Comparison of ENCODE assay signal across 8 mouse cellular contexts in genomic region chr10:81168521-81169244, GRCm38 (mm10). TPM values are rescaled to one million over a fixed set of nuclear protein-coding genes. Genes with fewer than 3 reads are reported as not detected.
A peak's percentile ranks its signal among the peaks of the same experiment; 100 is the strongest.
DNase-seq lines count a peak whose midpoint lies in the region; ATAC-seq and TF ChIP-seq lines count a peak whose summit lies in the region.

No protein-coding gene starts in this region.

- peak overlapping the region; percentile 81 for H3K27ac ChIP-seq in bone marrow macrophage, adult 2 months (ENCODE audit: insufficient read depth, low read depth, low read length)
- H3K27ac ChIP-seq in embryonic facial prominence, embryonic 15.5 days (replicated peaks): peak overlapping the region; percentile 89
- H3K27ac ChIP-seq in heart, embryonic 12.5 days (ENCODE audit: poor library complexity, severe bottlenecking): peak overlapping the region; percentile 69
- peak overlapping the region; percentile 89 for H3K27ac ChIP-seq in kidney, embryonic 16.5 days (ENCODE audit: low read length)
- H3K27ac ChIP-seq in liver, embryonic 14.5 days: peak overlapping the region; percentile 93
- peak overlapping the region; percentile 65 for H3K27ac ChIP-seq in stomach, embryonic 16.5 days (ENCODE audit: low read length)

- DNase-seq in B cell, adult 2 months: peak; percentile 86 to 91
- peak; percentile 81 to 84 (median 84) for DNase-seq in liver, embryonic 14.5 days (ENCODE audit: low read depth in 3 of 3, low spot score in 3 of 3)
- DNase-seq in neural tube, embryonic 10.5 days (ENCODE audit: extremely low spot score, low spot score): peak; percentile 65

- H3K4me3 ChIP-seq in bone marrow macrophage, adult 2 months (ENCODE audit: insufficient read depth, low read length): peak overlapping the region; percentile 85
- peak overlapping the region; percentile 72 for H3K4me3 ChIP-seq in embryonic facial prominence, embryonic 15.5 days (replicated peaks)
- H3K4me3 ChIP-seq in heart, embryonic 12.5 days: peak overlapping the region; percentile 89
- peak overlapping the region; percentile 88 for H3K4me3 ChIP-seq in kidney, embryonic 16.5 days (ENCODE audit: low read length)
- H3K4me3 ChIP-seq in liver, embryonic 14.5 days (ENCODE audit: insufficient read depth in 1 of 2, low read depth in 2 of 2, low read length in 2 of 2): peak overlapping the region; percentile 54 to 83
- H3K4me3 ChIP-seq in stomach, embryonic 16.5 days (replicated peaks; ENCODE audit: low read length): peak overlapping the region; percentile 86

- H3K4me2 ChIP-seq in embryonic facial prominence, embryonic 15.5 days (replicated peaks): peak overlapping the region; percentile 65
- H3K4me2 ChIP-seq in heart, embryonic 12.5 days: peak overlapping the region; percentile 90
- peak overlapping the region; percentile 61 for H3K4me2 ChIP-seq in kidney, embryonic 16.5 days (replicated peaks; ENCODE audit: low read depth, low read length)
- H3K4me2 ChIP-seq in liver, embryonic 14.5 days (ENCODE audit: low read depth): peak overlapping the region; percentile 99
- peak overlapping the region; percentile 88 for H3K4me2 ChIP-seq in stomach, embryonic 16.5 days (ENCODE audit: low read depth, low read length)

- no peaks in the 10 kb centered on the region for H3K9me3 ChIP-seq in embryonic facial prominence, embryonic 15.5 days (replicated peaks)
- no peaks in the 10 kb centered on the region for H3K9me3 ChIP-seq in heart, embryonic 12.5 days (replicated peaks)
- H3K9me3 ChIP-seq in kidney, embryonic 16.5 days (ENCODE audit: low read length): no peaks in the 10 kb centered on the region
- no peaks in the 10 kb centered on the region for H3K9me3 ChIP-seq in liver, embryonic 14.5 days (ENCODE audit: control insufficient read depth, low read length)
- no peaks in the 10 kb centered on the region for H3K9me3 ChIP-seq in stomach, embryonic 16.5 days (replicated peaks; ENCODE audit: control insufficient read depth, low read length)

- 2% methylated on average over 29 of the region's 29 CpGs for WGBS in embryonic facial prominence, embryonic 15.5 days
- WGBS in heart, embryonic 12.5 days: 4% methylated on average over 29 of the region's 29 CpGs
- WGBS in kidney, embryonic 16.5 days: 2% methylated on average over 29 of the region's 29 CpGs
- WGBS in liver, embryonic 14.5 days (ENCODE audit: insufficient replicate concordance): 1% methylated on average over 29 of the region's 29 CpGs
- 2% methylated on average over 29 of the region's 29 CpGs for WGBS in stomach, embryonic 16.5 days

- peaks cover 10% of the 10 kb centered on the region; the same call in 1 of the 2 replicates for H3K4me1 ChIP-seq in bone marrow macrophage, adult 2 months (ENCODE audit: control insufficient read depth, insufficient read depth, low read length)
- peaks cover 24% of the 10 kb centered on the region for H3K4me1 ChIP-seq in embryonic facial prominence, embryonic 15.5 days
- H3K4me1 ChIP-seq in heart, embryonic 12.5 days (replicated peaks): peaks cover 20% of the 10 kb centered on the region
- H3K4me1 ChIP-seq in kidney, embryonic 16.5 days (ENCODE audit: insufficient read depth, low read length): peaks cover 37% of the 10 kb centered on the region
- H3K4me1 ChIP-seq in liver, embryonic 14.5 days (replicated peaks; ENCODE audit: control insufficient read depth in 2 of 2, insufficient read depth in 2 of 2, low read length in 1 of 2): peaks cover 6 to 18% of the 10 kb centered on the region in 2 experiments
- H3K4me1 ChIP-seq in stomach, embryonic 16.5 days (ENCODE audit: control insufficient read depth, insufficient read depth, low read length): peaks cover 23% of the 10 kb centered on the region

- TF ChIP-seq POLR2A in bone marrow macrophage, adult 2 months (IDR thresholded peaks at IDR 0.05; ENCODE audit: borderline replicate concordance, low read depth, low read length): no peak; the same call in 1 of the 2 replicates

- no peaks in the 10 kb centered on the region for H3K27me3 ChIP-seq in embryonic facial prominence, embryonic 15.5 days
- H3K27me3 ChIP-seq in heart, embryonic 12.5 days (replicated peaks): no peaks in the 10 kb centered on the region
- no peaks in the 10 kb centered on the region for H3K27me3 ChIP-seq in kidney, embryonic 16.5 days (ENCODE audit: insufficient read depth, low read length)
- H3K27me3 ChIP-seq in liver, embryonic 14.5 days (ENCODE audit: control insufficient read depth, insufficient read depth, low read length): no peaks in the 10 kb centered on the region
- H3K27me3 ChIP-seq in stomach, embryonic 16.5 days (ENCODE audit: control insufficient read depth, insufficient read depth, low read length): no peaks in the 10 kb centered on the region

- ATAC-seq in embryonic facial prominence, embryonic 15.5 days (ENCODE audit: insufficient number of reproducible peaks, low FRiP score, low TSS enrichment, low read depth): peak; percentile 51
- peak; percentile 50; the same call in 1 of the 2 replicates for ATAC-seq in heart, embryonic 12.5 days (ENCODE audit: insufficient number of reproducible peaks, low FRiP score)
- ATAC-seq in kidney, embryonic 16.5 days (ENCODE audit: low FRiP score, low TSS enrichment): peak; percentile 64
- peak; percentile 63 for ATAC-seq in liver, embryonic 14.5 days (ENCODE audit: insufficient read depth)
- ATAC-seq in stomach, embryonic 16.5 days (ENCODE audit: insufficient read depth, low FRiP score): peak; percentile 54; the same call in 1 of the 2 replicates

- no peak for TF ChIP-seq CTCF in bone marrow macrophage, adult 2 months (IDR thresholded peaks at IDR 0.05; ENCODE audit: low read depth, low read length)
- no peak for TF ChIP-seq CTCF in liver, embryonic 14.5 days (IDR thresholded peaks at IDR 0.05; ENCODE audit: low read depth)

- 0 out of 2 replicates have a peak overlapping the region, but pooled peaks have one; percentile 4 for H3K9ac ChIP-seq in embryonic facial prominence, embryonic 15.5 days
- H3K9ac ChIP-seq in heart, embryonic 12.5 days: peak overlapping the region; percentile 71
- peak overlapping the region; percentile 65 for H3K9ac ChIP-seq in kidney, embryonic 16.5 days (replicated peaks; ENCODE audit: low read length)
- H3K9ac ChIP-seq in liver, embryonic 14.5 days (replicated peaks): peak overlapping the region; percentile 78
- peak overlapping the region; percentile 78 for H3K9ac ChIP-seq in stomach, embryonic 16.5 days (ENCODE audit: low read length)

- peaks cover 7% of the 10 kb centered on the region for H3K36me3 ChIP-seq in embryonic facial prominence, embryonic 15.5 days
- peaks cover 12% of the 10 kb centered on the region for H3K36me3 ChIP-seq in heart, embryonic 12.5 days
- H3K36me3 ChIP-seq in kidney, embryonic 16.5 days (ENCODE audit: insufficient read depth, low read length): peaks cover under 1% of the 10 kb centered on the region; the same call in 1 of the 2 replicates
- H3K36me3 ChIP-seq in liver, embryonic 14.5 days (replicated peaks; ENCODE audit: control insufficient read depth, insufficient read depth, low read depth): no peaks in the 10 kb centered on the region; the same call in 1 of the 2 replicates
- 0 out of 2 replicates have a peak, but pooled peaks cover 3% of the 10 kb centered on the region for H3K36me3 ChIP-seq in stomach, embryonic 16.5 days (ENCODE audit: control insufficient read depth, insufficient read depth, low read length)

- no peak for TF ChIP-seq EP300 in liver, embryonic 14.5 days (IDR thresholded peaks at IDR 0.05; ENCODE audit: low read depth)

RNA-seq across cellular contexts. Expression of gene Pias4, which starts 1.0 kb away (rescaled TPM):
- 21.9 and 28.2 TPM in 2 replicates for polyA plus RNA-seq in bone marrow macrophage, adult 2 months (2012; ENCODE audit: insufficient read depth, insufficient read length, missing spikeins)
- polyA plus RNA-seq in embryonic facial prominence, embryonic 15.5 days (2015; fragmentation: Nextera tagmentation; extraction: Ambion mirVana): 52.0 and 52.7 TPM in 2 replicates
- 36.0 and 36.1 TPM in 2 replicates for polyA plus RNA-seq in heart, embryonic 12.5 days (2016; fragmentation: Nextera tagmentation; extraction: Ambion mirVana)
- 51.0 and 56.2 TPM in 2 replicates for polyA plus RNA-seq in kidney, embryonic 16.5 days (2015; fragmentation: Nextera tagmentation; extraction: Ambion mirVana)
- polyA plus RNA-seq in liver, embryonic 14.5 days (2012; rRNA removed): 11.2 and 13.2 TPM in 2 replicates
- polyA plus RNA-seq in liver, embryonic 14.5 days (2014; fragmentation: Nextera tagmentation; extraction: Ambion mirVana): 14.9 and 19.0 TPM in 2 replicates
- polyA plus RNA-seq in stomach, embryonic 16.5 days (2015; fragmentation: Nextera tagmentation; extraction: Ambion mirVana): 34.8 and 35.8 TPM in 2 replicates

RNA-seq across cellular contexts. Expression of gene Eef2, which starts 7.7 kb away (rescaled TPM):
- 877 and 1,003 TPM in 2 replicates for polyA plus RNA-seq in bone marrow macrophage, adult 2 months (2012; ENCODE audit: insufficient read depth, insufficient read length, missing spikeins)
- 654 and 688 TPM in 2 replicates for polyA plus RNA-seq in embryonic facial prominence, embryonic 15.5 days (2015; fragmentation: Nextera tagmentation; extraction: Ambion mirVana)
- 408 and 433 TPM in 2 replicates for polyA plus RNA-seq in heart, embryonic 12.5 days (2016; fragmentation: Nextera tagmentation; extraction: Ambion mirVana)
- 663 and 672 TPM in 2 replicates for polyA plus RNA-seq in kidney, embryonic 16.5 days (2015; fragmentation: Nextera tagmentation; extraction: Ambion mirVana)
- 476 and 570 TPM in 2 replicates for polyA plus RNA-seq in liver, embryonic 14.5 days (2012; rRNA removed)
- 233 and 270 TPM in 2 replicates for polyA plus RNA-seq in liver, embryonic 14.5 days (2014; fragmentation: Nextera tagmentation; extraction: Ambion mirVana)
- polyA plus RNA-seq in stomach, embryonic 16.5 days (2015; fragmentation: Nextera tagmentation; extraction: Ambion mirVana): 533 and 575 TPM in 2 replicates

RNA-seq across cellular contexts. Expression of gene Dapk3, which starts 14.1 kb away (rescaled TPM):
- polyA plus RNA-seq in bone marrow macrophage, adult 2 months (2012; ENCODE audit: insufficient read depth, insufficient read length, missing spikeins): 36.4 and 39.8 TPM in 2 replicates
- polyA plus RNA-seq in embryonic facial prominence, embryonic 15.5 days (2015; fragmentation: Nextera tagmentation; extraction: Ambion mirVana): 65.4 and 67.7 TPM in 2 replicates
- polyA plus RNA-seq in heart, embryonic 12.5 days (2016; fragmentation: Nextera tagmentation; extraction: Ambion mirVana): 62.8 and 69.0 TPM in 2 replicates
- 38.4 and 39.3 TPM in 2 replicates for polyA plus RNA-seq in kidney, embryonic 16.5 days (2015; fragmentation: Nextera tagmentation; extraction: Ambion mirVana)
- 16.6 and 17.6 TPM in 2 replicates for polyA plus RNA-seq in liver, embryonic 14.5 days (2012; rRNA removed)
- 13.0 and 16.5 TPM in 2 replicates for polyA plus RNA-seq in liver, embryonic 14.5 days (2014; fragmentation: Nextera tagmentation; extraction: Ambion mirVana)
- 30.5 and 32.4 TPM in 2 replicates for polyA plus RNA-seq in stomach, embryonic 16.5 days (2015; fragmentation: Nextera tagmentation; extraction: Ambion mirVana)

RNA-seq across cellular contexts. Expression of gene 4930442H23Rik, which starts 15.0 kb away (rescaled TPM):
- not detected in 2 replicates for polyA plus RNA-seq in bone marrow macrophage, adult 2 months (2012; ENCODE audit: insufficient read depth, insufficient read length, missing spikeins)
- polyA plus RNA-seq in embryonic facial prominence, embryonic 15.5 days (2015; fragmentation: Nextera tagmentation; extraction: Ambion mirVana): 0.13 and 0.21 TPM in 2 replicates
- 0.18 TPM in 1 of 2 replicates, not detected in the other for polyA plus RNA-seq in heart, embryonic 12.5 days (2016; fragmentation: Nextera tagmentation; extraction: Ambion mirVana)
- polyA plus RNA-seq in kidney, embryonic 16.5 days (2015; fragmentation: Nextera tagmentation; extraction: Ambion mirVana): not detected in 2 replicates
- polyA plus RNA-seq in liver, embryonic 14.5 days (2012; rRNA removed): not detected in 2 replicates
- polyA plus RNA-seq in liver, embryonic 14.5 days (2014; fragmentation: Nextera tagmentation; extraction: Ambion mirVana): not detected in 2 replicates
- not detected in 2 replicates for polyA plus RNA-seq in stomach, embryonic 16.5 days (2015; fragmentation: Nextera tagmentation; extraction: Ambion mirVana)

RNA-seq across cellular contexts. Expression of gene Nmrk2, which starts 33.2 kb away (rescaled TPM):
- polyA plus RNA-seq in bone marrow macrophage, adult 2 months (2012; ENCODE audit: insufficient read depth, insufficient read length, missing spikeins): not detected in 2 replicates
- polyA plus RNA-seq in embryonic facial prominence, embryonic 15.5 days (2015; fragmentation: Nextera tagmentation; extraction: Ambion mirVana): 0.36 and 0.54 TPM in 2 replicates
- 3.9 and 4.9 TPM in 2 replicates for polyA plus RNA-seq in heart, embryonic 12.5 days (2016; fragmentation: Nextera tagmentation; extraction: Ambion mirVana)
- polyA plus RNA-seq in kidney, embryonic 16.5 days (2015; fragmentation: Nextera tagmentation; extraction: Ambion mirVana): not detected in 2 replicates
- not detected in 2 replicates for polyA plus RNA-seq in liver, embryonic 14.5 days (2012; rRNA removed)
- not detected in 2 replicates for polyA plus RNA-seq in liver, embryonic 14.5 days (2014; fragmentation: Nextera tagmentation; extraction: Ambion mirVana)
- 0.57 TPM in 1 of 2 replicates, not detected in the other for polyA plus RNA-seq in stomach, embryonic 16.5 days (2015; fragmentation: Nextera tagmentation; extraction: Ambion mirVana)

Comparison
In these comparisons a context has a peak if more than half of its experiments do, and no peak if none do; other contexts are left out.
1. Peak in every context shown above with its lines: DNase-seq, ATAC-seq, H3K4me3 ChIP-seq and H3K27ac ChIP-seq.
2. H3K9ac ChIP-seq: peak in every context shown above with its lines; median percentile 78 in liver, embryonic 14.5 days; 78 in stomach, embryonic 16.5 days; 71 in heart, embryonic 12.5 days; 65 in kidney, embryonic 16.5 days; 4 in embryonic facial prominence, embryonic 15.5 days.